10 mouse cellular contexts compared by ENCODE assay signal in the genomic region with DNA sequence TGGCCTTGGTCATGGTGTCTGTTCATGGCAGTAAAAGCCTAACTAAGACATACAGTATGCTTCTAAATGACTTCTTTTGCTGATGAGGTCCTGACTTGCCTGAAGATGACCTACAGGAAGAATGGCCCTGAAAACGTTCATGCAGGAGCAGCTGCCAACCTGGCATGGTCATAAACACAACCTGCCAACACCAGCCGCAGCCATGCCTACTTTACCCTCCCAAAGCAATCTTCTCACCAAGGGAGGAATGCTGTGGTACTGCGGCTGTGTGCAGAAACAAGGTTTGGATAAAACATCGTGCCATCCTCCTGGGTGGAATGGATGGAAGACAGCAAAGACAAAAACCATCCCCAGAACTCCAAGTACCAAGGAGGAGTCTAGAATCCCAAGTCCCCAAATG. TPM values are rescaled to one million over a fixed set of nuclear protein-coding genes. Genes with fewer than 3 reads are reported as not detected.
DNase-seq lines count a peak whose midpoint lies in the region; ATAC-seq and TF ChIP-seq lines count a peak whose summit lies in the region.
"Had no signal": no experiment of that assay in that cellular context is flagged by ENCODE, and none has a peak within 500 bp of the region (broad histone marks: within the 10 kb centered on the region; RNA-seq: fewer than 3 reads in every experiment).

No protein-coding gene starts in this region.

- H3K4me1 ChIP-seq in lung, embryonic 15.5 days = peaks cover 17% of the 10 kb centered on the region
- H3K4me1 ChIP-seq in forebrain, postnatal 0 days (ENCODE audit: insufficient read depth) = no peaks in the 10 kb centered on the region
- H3K4me1 ChIP-seq: liver, embryonic 15.5 days had no signal

- ATAC-seq in lung, embryonic 15.5 days (ENCODE audit: borderline replicate concordance, extremely low read depth, low FRiP score, low TSS enrichment) = no peak
- no peak for ATAC-seq in forebrain, postnatal 0 days

- H3K79me2 ChIP-seq in myocyte (ENCODE audit: control insufficient read depth, insufficient read depth) = peaks cover 6% of the 10 kb centered on the region

- no peak for TF ChIP-seq POLR2A in myocyte (IDR thresholded peaks at IDR 0.05; ENCODE audit: insufficient read length, low read depth)

- H3K4me2 ChIP-seq in lung, embryonic 15.5 days = no peak overlapping the region
- H3K4me2 ChIP-seq in forebrain, postnatal 0 days (ENCODE audit: low read depth) = no peak overlapping the region
- peak overlapping the region; percentile 51 for H3K4me2 ChIP-seq in myocyte (ENCODE audit: low read depth)
- H3K4me2 ChIP-seq: liver, embryonic 15.5 days; neural tube, embryonic 12.5 days had no signal

- no peak overlapping the region for H3K9ac ChIP-seq in lung, embryonic 15.5 days
- no peak overlapping the region for H3K9ac ChIP-seq in forebrain, postnatal 0 days
- H3K9ac ChIP-seq: liver, embryonic 15.5 days; neural tube, embryonic 12.5 days had no signal

- no peaks in the 10 kb centered on the region for H3K9me3 ChIP-seq in lung, embryonic 15.5 days
- no peaks in the 10 kb centered on the region for H3K9me3 ChIP-seq in forebrain, postnatal 0 days (ENCODE audit: low read length)
- H3K9me3 ChIP-seq: liver, embryonic 15.5 days; neural tube, embryonic 12.5 days had no signal

- H3K27ac ChIP-seq in lung, embryonic 15.5 days = peak overlapping the region; percentile 87
- H3K27ac ChIP-seq in forebrain, postnatal 0 days (ENCODE audit: low read depth, low read length) = peak overlapping the region; percentile 15; the same call in 1 of the 2 replicates
- H3K27ac ChIP-seq: liver, embryonic 15.5 days; neural tube, embryonic 12.5 days had no signal

- peak; percentile 20 for DNase-seq in adrenal gland, postnatal 14 days
- no peak for DNase-seq in adrenal gland, postnatal 4 days (ENCODE audit: low spot score in 2 of 2)
- DNase-seq in lung, postnatal 36 days = no peak
- DNase-seq in forebrain, postnatal 0 days = peak; percentile 6
- DNase-seq in ovary, postnatal 10 days (ENCODE audit: low spot score) = no peak
- no peak for DNase-seq in right cerebral cortex, adult 2 months (ENCODE audit: low spot score in 2 of 2)

- TF ChIP-seq CTCF in forebrain, postnatal 0 days (IDR thresholded peaks at IDR 0.05; ENCODE audit: low read depth) = no peak

- H3ac ChIP-seq in myocyte (ENCODE audit: control insufficient read depth, insufficient read length) = no peak overlapping the region

- WGBS in lung, embryonic 15.5 days = 61% methylated on average over 4 of the region's 4 CpGs
- WGBS in forebrain, postnatal 0 days = 51% methylated on average over 4 of the region's 4 CpGs

- no peak overlapping the region for H3K4me3 ChIP-seq in lung, embryonic 15.5 days
- no peak overlapping the region for H3K4me3 ChIP-seq in forebrain, postnatal 0 days (ENCODE audit: low read depth, low read length)
- no peak overlapping the region for H3K4me3 ChIP-seq in myocyte
- H3K4me3 ChIP-seq: liver, embryonic 15.5 days; neural tube, embryonic 12.5 days had no signal

- H3K36me3 ChIP-seq in lung, embryonic 15.5 days = peaks cover 25% of the 10 kb centered on the region
- H3K36me3 ChIP-seq in forebrain, postnatal 0 days (ENCODE audit: insufficient read depth) = peaks cover 26% of the 10 kb centered on the region
- peaks cover 28% of the 10 kb centered on the region for H3K36me3 ChIP-seq in myocyte (ENCODE audit: control insufficient read depth, insufficient read depth)

- H3K27me3 ChIP-seq in lung, embryonic 15.5 days = no peaks in the 10 kb centered on the region
- no peaks in the 10 kb centered on the region for H3K27me3 ChIP-seq in forebrain, postnatal 0 days (ENCODE audit: insufficient read depth, low read length)
- no peaks in the 10 kb centered on the region for H3K27me3 ChIP-seq in myocyte (ENCODE audit: control insufficient read depth, insufficient read depth, insufficient read length)
- H3K27me3 ChIP-seq: liver, embryonic 15.5 days; neural tube, embryonic 12.5 days had no signal

TF ChIP-seq in myocyte, 11 proteins besides CTCF, POLR2A, EP300 and RAD21:
- peak in 1 of 3 experiments; percentile 82 for TF ChIP-seq MYOG (IDR thresholded peaks at IDR 0.05; ENCODE audit: control insufficient read depth in 1 of 3, insufficient read depth in 1 of 3, insufficient read length in 2 of 3, low read depth in 2 of 3)
- peak in 2 of 3 experiments; percentile 70 to 88 for TF ChIP-seq MYOD1 (IDR thresholded peaks at IDR 0.05; ENCODE audit: control insufficient read depth in 1 of 3, insufficient read length in 2 of 3, low read depth in 2 of 3)
- TF ChIP-seq MAX (IDR thresholded peaks at IDR 0.05; ENCODE audit: low read depth) = no peak

RNA-seq across cellular contexts. Expression of a gene that starts 57.0 kb away (rescaled TPM):
- 27.2 and 32.9 TPM in 2 replicates for total RNA-seq in adrenal gland, postnatal 14 days (2021)
- 10 to 100 TPM; 47.7 to 48.6 TPM for total RNA-seq in adrenal gland, postnatal 4 days (2021)
- 10.8 and 11.3 TPM in 2 replicates for polyA plus RNA-seq in lung, embryonic 15.5 days (2015; fragmentation: Nextera tagmentation; extraction: Ambion mirVana)
- 55.3 and 59.6 TPM in 2 replicates for total RNA-seq in forebrain, postnatal 0 days (2014; rRNA removed)
- 14.3 and 16.8 TPM in 2 replicates for polyA plus RNA-seq in forebrain, postnatal 0 days (2015; fragmentation: Nextera tagmentation; extraction: Ambion mirVana)
- 17.7 TPM for polyA plus RNA-seq in myocyte (2012; fragmentation: generic; extraction: Trizol)

Comparison
In these comparisons a context has a peak if more than half of its experiments do, and no peak if none do; other contexts are left out.
1. DNase-seq: peak in adrenal gland, postnatal 14 days (single experiment) and forebrain, postnatal 0 days (single experiment); none in adrenal gland, postnatal 4 days (0 of 2), lung, postnatal 36 days (single experiment), ovary, postnatal 10 days (single experiment) and right cerebral cortex, adult 2 months (0 of 2).